Mouse (Mus musculus) heart, embryonic 15.5 days (tissue): ENCODE results near the gene Rgs4. TPM values are rescaled to one million over a fixed set of nuclear protein-coding genes. Genes with fewer than 3 reads are reported as not detected.

ENCODE experiments used
- ATAC-seq: fragments of 200-750 bp; cut with Nextera tagmentation; replicated peaks from 2 replicates; pipeline ENCODE4 v1.8.0; 2017; ENCODE audit warnings: low read depth, moderate TSS enrichment; ENCODE audit not compliant: insufficient number of reproducible peaks, insufficient read depth, low FRiP score
- H3K27ac ChIP-seq: fragments of 300-500 bp; sonication (generic); 2 replicates; pipeline ENCODE4 v1.5.1; 2015; ENCODE audit warnings: mild to moderate bottlenecking, inconsistent platforms
- H3K27me3 ChIP-seq: fragments of 300-500 bp; sonication (generic); 2 replicates; pipeline ENCODE4 v1.6.1; 2015; ENCODE audit warnings: inconsistent platforms
- H3K36me3 ChIP-seq: fragments of 300-500 bp; sonication (generic); 2 replicates; pipeline ENCODE4 v1.6.1; 2015; ENCODE audit warnings: mild to moderate bottlenecking, inconsistent platforms
- H3K4me1 ChIP-seq: fragments of 300-500 bp; sonication (generic); replicated peaks from 2 replicates; pipeline ENCODE4 v1.6.1; 2015; ENCODE audit warnings: inconsistent platforms
- H3K4me2 ChIP-seq: fragments of 300-500 bp; sonication (generic); 2 replicates; pipeline ENCODE4 v1.6.1; 2015; ENCODE audit warnings: inconsistent platforms, mild to moderate bottlenecking, moderate library complexity
- H3K4me3 ChIP-seq: fragments of 300-500 bp; sonication (generic); 2 replicates; pipeline ENCODE4 v1.5.1; 2015; ENCODE audit warnings: mild to moderate bottlenecking, inconsistent platforms
- H3K9ac ChIP-seq: fragments of 300-500 bp; sonication (generic); 2 replicates; pipeline ENCODE4 v1.6.1; 2015; ENCODE audit warnings: mild to moderate bottlenecking, inconsistent platforms
- H3K9me3 ChIP-seq: fragments of 300-500 bp; sonication (generic); replicated peaks from 2 replicates; pipeline ENCODE4 v1.6.1; 2016; ENCODE audit warnings: inconsistent platforms
- WGBS: fragments of 180-500 bp; shearing (Covaris S2); methylation state at CpG from one replicate; pipeline ENCODE4 v1.1.7; 2015; ENCODE audit warnings: mixed read lengths; 5-methylcytosine and 5-hydroxymethylcytosine counted together
- polyA plus RNA-seq: library from polyadenylated mRNA; unstranded; fragments of >200 nt; fragmentation: Nextera tagmentation; extraction: Ambion mirVana; gene quantifications from 2 replicates; pipeline ENCODE4 v1.2.1, GENCODE M21; 2015

Gene Rgs4
- polyA plus RNA-seq, 1 experiment from 2014 or later, result 4.6 TPM

DNA sequence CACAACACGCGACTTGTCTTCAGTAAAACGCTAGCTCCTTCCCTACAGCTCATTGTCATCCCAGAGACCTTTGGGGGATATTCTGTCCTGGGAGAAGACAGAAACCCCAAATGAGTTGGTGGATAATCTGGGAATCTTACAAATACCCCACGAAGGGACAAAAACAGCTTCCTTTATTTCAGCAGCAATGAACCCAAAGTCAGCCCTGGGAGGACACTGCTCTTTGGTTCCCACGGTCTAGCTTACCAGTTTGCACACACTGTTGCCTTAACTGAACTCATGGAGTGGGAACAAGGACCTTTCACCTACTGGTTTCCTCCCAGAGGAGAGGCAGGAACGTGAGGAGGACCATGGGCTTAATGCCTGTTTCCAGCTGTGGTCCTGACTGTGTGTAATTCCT is 10.2 kb downstream of the Rgs4 start:
- Histone ChIP-seq H3K4me1 (no peaks in the 10 kb centered on the region), H3K4me2 (no peak overlapping the region), H3K27me3 (no peaks in the 10 kb centered on the region), H3K9ac (no peak overlapping the region), H3K4me3 (no peak overlapping the region), H3K27ac (no peak overlapping the region), H3K36me3 (no peaks in the 10 kb centered on the region), H3K9me3 (no peaks in the 10 kb centered on the region)
- ATAC-seq, result no peak
- WGBS, result 80% methylated on average over 6 of the region's 6 CpGs

DNA sequence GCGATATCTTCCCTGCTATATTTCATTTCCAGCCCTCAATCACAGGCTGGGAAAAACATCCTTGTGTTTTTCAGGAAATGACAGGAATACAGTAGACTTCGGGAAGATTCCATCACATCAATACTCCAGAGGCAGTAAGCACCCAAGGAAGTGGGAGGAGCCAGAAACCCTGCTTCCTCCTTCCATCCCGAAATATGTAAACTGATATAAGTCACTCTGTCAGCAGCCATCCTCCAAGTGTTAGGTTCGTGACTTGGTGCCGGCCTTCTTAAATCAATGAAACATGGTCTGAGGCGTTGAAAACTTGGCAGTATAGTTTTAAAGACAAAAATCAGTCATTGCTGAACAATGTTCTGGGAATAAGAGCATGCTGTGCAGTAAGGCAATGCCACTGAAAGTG is 11.3 kb downstream of the Rgs4 start:
- WGBS, result 61% methylated on average over 6 of the region's 6 CpGs
- Histone ChIP-seq H3K4me2 (no peak overlapping the region), H3K4me3 (no peak overlapping the region), H3K27me3 (no peaks in the 10 kb centered on the region), H3K9me3 (no peaks in the 10 kb centered on the region), H3K4me1 (no peaks in the 10 kb centered on the region), H3K36me3 (no peaks in the 10 kb centered on the region), H3K9ac (no peak overlapping the region), H3K27ac (no peak overlapping the region)
- ATAC-seq, result no peak

DNA sequence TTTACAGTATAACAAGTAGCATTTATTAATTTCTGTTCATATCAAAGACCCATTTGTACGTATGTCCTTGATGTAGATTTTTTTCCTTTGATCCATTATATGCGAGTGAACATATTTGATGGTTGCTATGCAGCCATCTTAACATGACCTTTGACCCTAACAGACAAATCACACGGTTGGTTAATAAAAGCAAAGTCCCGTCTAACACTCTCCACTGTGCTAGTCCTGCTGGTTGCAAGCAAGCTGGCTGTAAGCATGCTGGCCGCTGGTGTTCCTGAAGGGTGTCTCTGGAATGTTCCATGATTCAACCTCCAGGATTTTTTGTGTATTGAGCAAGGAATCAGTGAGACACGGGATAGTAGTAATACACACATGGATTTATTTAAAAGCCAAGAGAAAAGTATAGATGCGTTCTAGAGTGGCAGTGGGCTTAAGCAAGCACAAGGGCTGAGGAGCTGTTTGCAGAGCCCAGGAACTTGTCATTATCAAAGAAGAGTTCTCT is 16.8 kb downstream of the Rgs4 start:
- no peaks in the 10 kb centered on the region for H3K4me1 ChIP-seq
- no peak overlapping the region for H3K27ac ChIP-seq
- WGBS, result 70% methylated on average over 7 of the region's 7 CpGs
- H3K9me3 ChIP-seq, result no peaks in the 10 kb centered on the region
- H3K36me3 ChIP-seq, result no peaks in the 10 kb centered on the region
- no peak overlapping the region for H3K4me3 ChIP-seq
- H3K9ac ChIP-seq, result no peak overlapping the region
- no peaks in the 10 kb centered on the region for H3K27me3 ChIP-seq
- no peak overlapping the region for H3K4me2 ChIP-seq
- ATAC-seq, result no peak

DNA sequence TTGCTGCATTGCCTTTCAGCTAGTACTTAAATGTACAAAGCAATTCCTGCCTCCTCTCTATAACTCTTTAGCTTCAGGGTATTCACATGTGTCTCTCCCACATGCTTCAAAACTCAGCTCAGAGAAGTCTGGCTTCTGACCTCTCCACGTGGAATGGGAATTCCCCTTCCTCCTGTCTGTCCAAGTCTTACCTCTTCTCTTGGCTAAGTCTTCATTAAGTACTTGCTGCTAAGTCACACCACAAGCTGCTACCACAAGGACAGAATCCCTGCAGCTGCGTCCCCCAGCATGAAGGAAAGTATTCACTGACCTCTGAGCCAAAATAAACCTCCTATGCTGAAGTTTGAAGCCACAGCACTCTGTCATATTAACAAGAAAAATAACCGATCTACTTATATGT is 21.1 kb downstream of the Rgs4 start:
- H3K4me1 ChIP-seq, result no peaks in the 10 kb centered on the region
- H3K27me3 ChIP-seq, result no peaks in the 10 kb centered on the region
- WGBS, result 68% methylated on average over 3 of the region's 3 CpGs
- ATAC-seq, result no peak
- H3K27ac ChIP-seq, result 0 out of 2 replicates have a peak overlapping the region, but pooled peaks have one; percentile 16
- H3K9ac ChIP-seq, result no peak overlapping the region
- H3K4me2 ChIP-seq, result no peak overlapping the region
- H3K4me3 ChIP-seq, result no peak overlapping the region
- no peaks in the 10 kb centered on the region for H3K36me3 ChIP-seq
- H3K9me3 ChIP-seq, result no peaks in the 10 kb centered on the region

DNA sequence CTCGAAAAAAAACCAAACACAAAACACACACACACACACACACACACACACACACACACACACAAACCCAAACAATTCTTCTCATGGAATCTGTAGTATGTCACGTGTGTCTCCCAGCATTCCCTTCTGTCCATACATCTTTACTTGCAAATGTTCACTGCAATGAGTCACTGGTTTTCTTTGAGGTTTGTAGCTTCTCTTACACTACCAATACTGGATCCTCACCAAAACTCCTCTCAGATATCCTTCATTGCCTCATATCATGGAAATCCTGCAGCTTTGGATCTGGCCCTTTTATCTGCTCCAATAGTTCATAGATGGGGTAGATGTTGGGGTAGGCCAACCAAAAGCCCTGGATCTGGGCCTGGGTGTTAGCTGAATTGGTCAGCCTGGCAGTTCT is 25.6 kb downstream of the Rgs4 start:
- Histone ChIP-seq H3K36me3 (no peaks in the 10 kb centered on the region), H3K9me3 (no peaks in the 10 kb centered on the region), H3K9ac (no peak overlapping the region), H3K4me1 (no peaks in the 10 kb centered on the region), H3K27me3 (no peaks in the 10 kb centered on the region), H3K4me2 (no peak overlapping the region), H3K27ac (no peak overlapping the region), H3K4me3 (no peak overlapping the region)
- no peak for ATAC-seq
- WGBS, result 68% methylated on average over 2 of the region's 2 CpGs

DNA sequence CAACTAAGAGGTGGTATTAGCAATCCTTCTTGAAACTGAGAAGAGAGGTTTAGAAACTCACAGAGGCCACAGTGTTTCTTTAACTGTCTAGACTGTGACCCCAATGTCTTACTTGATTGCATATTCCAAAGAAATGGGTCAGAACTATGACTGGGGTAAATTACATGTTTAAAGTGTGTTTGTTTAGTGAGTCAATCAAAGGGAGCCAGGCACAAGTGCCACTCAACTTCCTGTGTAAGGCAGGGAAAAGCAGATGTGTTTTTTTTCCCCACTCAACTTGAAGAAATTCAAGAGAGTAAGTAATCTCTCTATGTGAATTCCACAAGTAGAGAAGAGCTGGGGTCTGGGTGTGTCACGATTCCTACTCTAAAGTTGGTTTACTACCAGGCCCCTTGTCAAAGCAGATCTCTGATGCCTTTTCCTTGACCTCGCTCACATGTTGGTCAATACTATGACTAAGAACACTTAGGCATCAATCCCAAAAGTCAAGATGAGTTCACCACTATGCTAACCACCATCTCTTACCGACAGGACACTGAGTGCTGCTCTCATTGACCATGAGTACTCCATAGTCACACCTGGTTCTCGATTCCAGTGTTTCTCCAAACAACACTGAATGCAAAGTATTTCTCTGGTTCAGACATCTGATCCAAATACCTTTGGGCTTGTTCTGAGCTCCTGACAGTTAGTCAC is 42.9 kb downstream of the Rgs4 start:
- H3K9ac ChIP-seq, result no peak overlapping the region
- no peaks in the 10 kb centered on the region for H3K4me1 ChIP-seq
- no peak for ATAC-seq
- H3K27me3 ChIP-seq, result no peaks in the 10 kb centered on the region
- no peak overlapping the region for H3K27ac ChIP-seq
- H3K9me3 ChIP-seq, result no peaks in the 10 kb centered on the region
- 75% methylated on average over 4 of the region's 4 CpGs for WGBS
- no peaks in the 10 kb centered on the region for H3K36me3 ChIP-seq
- H3K4me3 ChIP-seq, result no peak overlapping the region
- H3K4me2 ChIP-seq, result no peak overlapping the region

DNA sequence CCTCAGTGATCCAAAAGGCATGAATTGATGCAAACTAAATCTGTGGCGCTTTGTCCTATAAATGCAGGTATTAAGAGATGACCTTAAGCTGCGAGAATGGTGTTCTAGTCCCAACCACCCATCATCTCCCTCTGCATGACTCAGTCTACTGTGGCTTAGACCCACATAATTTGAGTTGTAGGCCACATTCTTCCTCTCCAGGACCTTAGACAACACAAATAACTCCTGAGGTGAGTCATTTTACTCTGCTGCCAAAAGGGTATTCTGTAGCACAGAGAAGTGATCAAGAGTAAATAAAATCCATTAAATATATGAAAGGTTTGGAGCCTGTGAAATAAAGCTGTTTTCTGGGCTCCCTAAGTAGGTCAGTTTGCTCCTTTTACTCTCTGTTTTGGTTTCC is 48.3 kb downstream of the Rgs4 start:
- Histone ChIP-seq H3K4me1 (no peaks in the 10 kb centered on the region), H3K4me2 (no peak overlapping the region), H3K9me3 (no peaks in the 10 kb centered on the region), H3K27me3 (no peaks in the 10 kb centered on the region), H3K4me3 (no peak overlapping the region), H3K36me3 (no peaks in the 10 kb centered on the region), H3K27ac (no peak overlapping the region), H3K9ac (no peak overlapping the region)
- WGBS, result 84% methylated on average over 2 of the region's 2 CpGs
- no peak for ATAC-seq

DNA sequence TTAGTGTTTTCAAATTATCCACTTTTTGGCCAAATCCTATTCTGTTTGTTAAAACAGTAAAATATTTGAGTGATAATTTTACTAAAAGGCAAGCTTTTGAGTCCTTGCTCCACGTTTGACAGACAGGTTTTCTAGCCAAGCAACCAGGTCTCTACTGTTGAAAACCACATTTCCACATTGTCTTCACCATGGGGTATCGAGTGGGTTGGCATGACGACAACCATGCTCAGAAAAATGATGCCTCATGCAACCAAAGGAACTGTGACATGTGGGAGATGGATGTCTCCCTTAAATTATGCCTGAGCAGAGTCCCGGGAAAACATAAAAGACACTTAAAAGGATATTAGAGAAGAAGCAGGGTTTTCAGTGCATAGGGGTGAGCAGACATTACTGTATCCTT is 50.2 kb downstream of the Rgs4 start:
- no peak overlapping the region for H3K27ac ChIP-seq
- H3K4me2 ChIP-seq, result no peak overlapping the region
- no peak overlapping the region for H3K4me3 ChIP-seq
- ATAC-seq, result no peak
- H3K27me3 ChIP-seq, result no peaks in the 10 kb centered on the region
- 63% methylated on average over 4 of the region's 4 CpGs for WGBS
- no peaks in the 10 kb centered on the region for H3K4me1 ChIP-seq
- H3K9me3 ChIP-seq, result no peaks in the 10 kb centered on the region
- H3K36me3 ChIP-seq, result no peaks in the 10 kb centered on the region
- H3K9ac ChIP-seq, result no peak overlapping the region

DNA sequence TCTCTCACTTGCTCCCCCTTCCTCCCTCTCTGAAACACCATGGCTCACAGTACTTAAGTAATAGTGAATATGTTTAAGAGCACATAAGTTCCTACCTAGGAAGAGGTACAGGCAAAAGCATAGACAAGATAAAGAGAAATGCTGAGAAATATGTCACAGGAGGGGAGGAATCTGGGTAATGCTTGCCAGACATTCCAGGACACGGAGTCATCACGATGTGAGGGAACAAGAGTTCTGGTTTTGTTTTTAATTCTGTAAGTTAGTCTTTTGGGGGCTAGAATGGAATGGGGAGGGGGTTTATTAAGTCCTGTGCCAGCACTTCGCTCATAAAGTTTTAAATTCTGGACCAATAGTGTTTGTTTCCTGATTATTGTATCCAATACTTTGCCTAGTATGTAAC is 52.1 kb downstream of the Rgs4 start:
- no peak overlapping the region for H3K9ac ChIP-seq
- no peak overlapping the region for H3K4me2 ChIP-seq
- H3K27ac ChIP-seq, result no peak overlapping the region
- H3K9me3 ChIP-seq, result no peaks in the 10 kb centered on the region
- WGBS, result 61% methylated on average over 3 of the region's 3 CpGs
- no peaks in the 10 kb centered on the region for H3K4me1 ChIP-seq
- no peaks in the 10 kb centered on the region for H3K27me3 ChIP-seq
- H3K4me3 ChIP-seq, result no peak overlapping the region
- no peaks in the 10 kb centered on the region for H3K36me3 ChIP-seq
- no peak for ATAC-seq

DNA sequence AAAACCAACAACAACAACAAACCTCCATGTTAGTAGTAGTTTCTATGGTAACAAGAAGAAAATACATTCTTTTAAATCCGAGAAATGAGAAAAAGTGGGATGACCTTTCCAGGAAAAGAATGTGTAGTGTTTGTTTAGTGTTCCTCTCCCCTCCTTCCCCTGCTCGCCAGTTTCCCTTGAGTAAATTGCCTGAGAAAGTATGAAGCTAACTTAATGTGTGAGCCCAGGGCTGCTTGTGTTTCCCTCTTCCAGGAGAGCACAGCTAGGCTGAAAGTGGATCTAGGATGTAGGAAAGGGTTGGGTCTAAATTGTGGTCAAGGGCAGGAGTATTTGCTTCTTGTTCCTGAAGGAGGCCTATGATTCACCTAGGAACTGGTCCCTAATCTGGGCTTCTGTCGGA is 53.9 kb downstream of the Rgs4 start:
- no peak for ATAC-seq
- 54% methylated on average over 3 of the region's 3 CpGs for WGBS
- H3K36me3 ChIP-seq, result no peaks in the 10 kb centered on the region

DNA sequence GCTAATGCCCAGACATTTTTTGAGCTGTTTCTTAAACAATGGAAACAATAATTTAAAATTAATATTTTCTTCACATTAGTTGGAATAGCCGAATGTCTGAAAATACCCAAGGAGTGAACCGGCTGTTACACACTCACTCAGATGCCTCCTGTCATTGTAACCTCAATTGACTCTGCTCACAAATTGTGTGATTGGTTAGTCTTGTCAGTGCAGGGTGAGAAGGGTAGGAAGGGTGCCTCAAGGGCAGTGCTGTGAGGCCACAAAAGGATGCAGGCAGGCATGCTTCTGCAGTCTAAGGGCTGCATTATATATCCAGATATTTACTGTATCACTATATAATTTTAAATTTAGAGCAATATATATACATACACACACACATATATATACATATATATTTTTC is 54.4 kb downstream of the Rgs4 start:
- Histone ChIP-seq H3K4me3 (no peak overlapping the region), H3K27ac (no peak overlapping the region), H3K9me3 (no peaks in the 10 kb centered on the region), H3K4me1 (no peaks in the 10 kb centered on the region), H3K36me3 (no peaks in the 10 kb centered on the region), H3K9ac (no peak overlapping the region), H3K4me2 (no peak overlapping the region), H3K27me3 (no peaks in the 10 kb centered on the region)
- no peak for ATAC-seq
- WGBS, result 74% methylated on average over 2 of the region's 2 CpGs

More for the DNA sequence above, 53.9 kb downstream of the Rgs4 start:
- no peak overlapping the region for H3K27ac ChIP-seq
- H3K4me3 ChIP-seq, result no peak overlapping the region
- H3K9ac ChIP-seq, result no peak overlapping the region
- no peak overlapping the region for H3K4me2 ChIP-seq
- H3K9me3 ChIP-seq, result no peaks in the 10 kb centered on the region
- no peaks in the 10 kb centered on the region for H3K27me3 ChIP-seq
- no peaks in the 10 kb centered on the region for H3K4me1 ChIP-seq
